ENCODE assay signal across 10 mouse cellular contexts in genomic region chr1:170975751-170976161, GRCm38 (mm10). TPM values are rescaled to one million over a fixed set of nuclear protein-coding genes. Genes with fewer than 3 reads are reported as not detected.
DNase-seq lines count a peak whose midpoint lies in the region; ATAC-seq lines count a peak whose summit lies in the region.
"Had no signal": no experiment of that assay in that cellular context is flagged by ENCODE, and none has a peak within 500 bp of the region (broad histone marks: within the 10 kb centered on the region; RNA-seq: fewer than 3 reads in every experiment).

No protein-coding gene starts in this region.

- no peaks in the 10 kb centered on the region for H3K27me3 ChIP-seq in kidney, embryonic 14.5 days (ENCODE audit: control insufficient read depth, insufficient read depth, low read length)
- H3K27me3 ChIP-seq: forebrain, embryonic 13.5 days had no signal

- no peak overlapping the region for H3K27ac ChIP-seq in kidney, embryonic 14.5 days (ENCODE audit: low read depth, low read length)
- H3K27ac ChIP-seq: forebrain, embryonic 13.5 days; midbrain, embryonic 10.5 days had no signal

- WGBS in kidney, embryonic 14.5 days: 56% methylated on average over 7 of the region's 7 CpGs

- H3K4me2 ChIP-seq in kidney, embryonic 14.5 days (replicated peaks; ENCODE audit: low read depth, low read length): no peak overlapping the region
- H3K4me2 ChIP-seq: forebrain, embryonic 13.5 days had no signal

- peak; percentile 25 for DNase-seq in lung, postnatal 25 days (ENCODE audit: low spot score)
- no peak for DNase-seq in lung, postnatal 14 days
- DNase-seq in brain, adult 2 months (ENCODE audit: low read depth, low spot score): peak; percentile 30
- peak; percentile 35 to 45 for DNase-seq in monocyte, adult 2 months (ENCODE audit: low read depth in 1 of 2, low spot score in 2 of 2)
- no peak for DNase-seq in gastrocnemius, adult 8-10 months (ENCODE audit: low spot score in 2 of 2)
- no peak for DNase-seq in adrenal gland, adult 2 months
- DNase-seq: thymus, postnatal 36 days had no signal

- H3K4me3 ChIP-seq in kidney, embryonic 14.5 days (ENCODE audit: low read length): no peak overlapping the region
- H3K4me3 ChIP-seq: forebrain, embryonic 13.5 days; midbrain, embryonic 10.5 days had no signal

- no peaks in the 10 kb centered on the region for H3K9me3 ChIP-seq in kidney, embryonic 14.5 days (ENCODE audit: control insufficient read depth, low read length)
- H3K9me3 ChIP-seq: forebrain, embryonic 13.5 days; midbrain, embryonic 10.5 days had no signal

- no peaks in the 10 kb centered on the region for H3K36me3 ChIP-seq in kidney, embryonic 14.5 days (ENCODE audit: control insufficient read depth, insufficient read depth, low read length)
- H3K36me3 ChIP-seq: midbrain, embryonic 10.5 days had no signal

- 0 out of 2 replicates have a peak, but pooled peaks have one; percentile 43 for ATAC-seq in kidney, embryonic 14.5 days (ENCODE audit: low FRiP score, low TSS enrichment)
- ATAC-seq: forebrain, embryonic 13.5 days had no signal

- H3K9ac ChIP-seq in kidney, embryonic 14.5 days (ENCODE audit: low read depth, low read length): no peak overlapping the region
- H3K9ac ChIP-seq: forebrain, embryonic 13.5 days had no signal

- no peaks in the 10 kb centered on the region for H3K4me1 ChIP-seq in kidney, embryonic 14.5 days (ENCODE audit: control insufficient read depth, insufficient read depth, low read length)
- H3K4me1 ChIP-seq: forebrain, embryonic 13.5 days; midbrain, embryonic 10.5 days had no signal

RNA-seq across cellular contexts. Expression of gene Fcgr2b, which starts 0.6 kb away (rescaled TPM):
- polyA plus RNA-seq in kidney, embryonic 14.5 days (2014; fragmentation: Nextera tagmentation; extraction: Ambion mirVana): 1.3 and 1.4 TPM in 2 replicates
- 1 to 10 TPM in 3 of 4 experiments, under 1 TPM in 1; 0.94 to 2.2 (median 1.4) TPM for total RNA-seq in gastrocnemius, adult 8-10 months (2022)
- 1 to 10 TPM; 7.6 to 8.3 TPM for total RNA-seq in adrenal gland, adult 2 months (2021)
- 4.0 and 4.2 TPM in 2 replicates for polyA plus RNA-seq in adrenal gland, adult 2 months (2012; rRNA removed)
- polyA plus RNA-seq: midbrain, embryonic 10.5 days had no signal

RNA-seq across cellular contexts. Expression of gene Fcgr4, which starts 43.0 kb away (rescaled TPM):
- polyA plus RNA-seq in kidney, embryonic 14.5 days (2014; fragmentation: Nextera tagmentation; extraction: Ambion mirVana): 0.97 and 1.0 TPM in 2 replicates
- total RNA-seq in gastrocnemius, adult 8-10 months (2022): not detected
- 1 to 10 TPM; 5.1 to 6.9 TPM for total RNA-seq in adrenal gland, adult 2 months (2021)
- 1.6 and 2.0 TPM in 2 replicates for polyA plus RNA-seq in adrenal gland, adult 2 months (2012; rRNA removed)
- polyA plus RNA-seq: forebrain, embryonic 13.5 days; midbrain, embryonic 10.5 days had no signal

RNA-seq across cellular contexts. Expression of gene Fcrla, which starts 48.4 kb away (rescaled TPM):
- not detected in 2 replicates for polyA plus RNA-seq in kidney, embryonic 14.5 days (2014; fragmentation: Nextera tagmentation; extraction: Ambion mirVana)
- total RNA-seq in gastrocnemius, adult 8-10 months (2022): not detected
- under 1 TPM in 1 of 2 experiments, not detected in 1; 0.97 TPM for total RNA-seq in adrenal gland, adult 2 months (2021)
- polyA plus RNA-seq in adrenal gland, adult 2 months (2012; rRNA removed): 0.52 and 1.2 TPM in 2 replicates
- polyA plus RNA-seq: forebrain, embryonic 13.5 days; midbrain, embryonic 10.5 days had no signal

Comparison
In these comparisons a context has a peak if more than half of its experiments do, and no peak if none do; other contexts are left out.
1. DNase-seq: peak in lung, postnatal 25 days (single experiment), brain, adult 2 months (single experiment) and monocyte, adult 2 months (2 of 2); none in lung, postnatal 14 days (single experiment), gastrocnemius, adult 8-10 months (0 of 2) and adrenal gland, adult 2 months (single experiment).
2. RNA of gene Fcgr4, which starts 43.0 kb away (total RNA-seq): 5.1 to 6.9 TPM in adrenal gland, adult 2 months; not detected in gastrocnemius, adult 8-10 months; every median in the first group is over 4 times any median in the second.